Mouse (Mus musculus): ENCODE results near the gene Gnpnat1. TPM values are rescaled to one million over a fixed set of nuclear protein-coding genes. Genes with fewer than 3 reads are reported as not detected.
A peak's percentile ranks its signal among the peaks of the same experiment; 100 is the strongest.

Gnpnat1 gene
- polyA plus RNA-seq, 1 experiment from 2014 or later, result 29.2 TPM

- 17% methylated on average over 8 of the region's 8 CpGs for WGBS
- H3K9me3 ChIP-seq, result no peaks in the 10 kb centered on the region
- peaks cover 19% of the 10 kb centered on the region for H3K4me1 ChIP-seq (replicated peaks)
- H3K9ac ChIP-seq (replicated peaks), result no peak overlapping the region
- H3K27ac ChIP-seq, result peak overlapping the region; percentile 65; the same call in 1 of the 2 replicates
- peaks cover 21% of the 10 kb centered on the region for H3K36me3 ChIP-seq
- H3K4me3 ChIP-seq (replicated peaks), result peak overlapping the region; percentile 87
- no peaks in the 10 kb centered on the region for H3K27me3 ChIP-seq
- peak overlapping the region; percentile 49 for H3K4me2 ChIP-seq (replicated peaks)
- peak; percentile 31; the same call in 1 of the 2 replicates for ATAC-seq
These were observed 75.6 kb downstream of the Gnpnat1 start for GRCm38 (mm10) chr14:45329018-45329588.

- 90% methylated on average over 4 of the region's 4 CpGs for WGBS
- no peak overlapping the region for H3K27ac ChIP-seq
- no peaks in the 10 kb centered on the region for H3K27me3 ChIP-seq
- no peak for ATAC-seq
- no peak overlapping the region for H3K9ac ChIP-seq (replicated peaks)
- no peak overlapping the region for H3K4me2 ChIP-seq (replicated peaks)
- H3K4me3 ChIP-seq (replicated peaks), result no peak overlapping the region
- H3K4me1 ChIP-seq (replicated peaks), result peaks cover 16% of the 10 kb centered on the region
- H3K9me3 ChIP-seq, result no peaks in the 10 kb centered on the region
- peaks cover 15% of the 10 kb centered on the region for H3K36me3 ChIP-seq
These were observed 76.5 kb downstream of the Gnpnat1 start for GRCm38 (mm10) chr14:45328072-45328713.

Small RNAs within 50 kb of the gene (microRNA-seq; reads per million reads assigned to microRNA genes)
- gene Gm25353, result not detected

Other genes with a start within 250 kb of the Gnpnat1 start
- gene Gpr137c, start 185.2 kb downstream of the Gnpnat1 start, polyA plus RNA-seq (2015; fragmentation: Nextera tagmentation; extraction: Ambion mirVana), result 13.8 and 15.0 TPM in 2 replicates
- gene Txndc16, start 184.6 kb downstream of the Gnpnat1 start, polyA plus RNA-seq (2015; fragmentation: Nextera tagmentation; extraction: Ambion mirVana), result 29.9 and 30.5 TPM in 2 replicates
- gene Ero1l, start 86.1 kb downstream of the Gnpnat1 start, polyA plus RNA-seq (2015; fragmentation: Nextera tagmentation; extraction: Ambion mirVana), result 29.4 and 33.7 TPM in 2 replicates
- gene Psmc6, start 75.1 kb downstream of the Gnpnat1 start, polyA plus RNA-seq (2015; fragmentation: Nextera tagmentation; extraction: Ambion mirVana), result 184 and 202 TPM in 2 replicates
- 52.6 and 54.7 TPM in 2 replicates for gene Styx, start 53.8 kb downstream of the Gnpnat1 start, polyA plus RNA-seq (2015; fragmentation: Nextera tagmentation; extraction: Ambion mirVana)
- 53.0 and 53.5 TPM in 2 replicates for gene Fermt2, start 125.2 kb upstream of the Gnpnat1 start, polyA plus RNA-seq (2015; fragmentation: Nextera tagmentation; extraction: Ambion mirVana)